Mouse (Mus musculus) heart, adult 2 months (tissue): ENCODE measurements at regions not wholly inside any gene's neighbourhood (a gene's known extent, or its start where the extent isn't known, plus 50 kb on each side); places are given as distances from the start of the nearest gene placed in this dataset.

ENCODE experiments used
- CTCF ChIP-seq: fragments of 200-600 bp; IDR thresholded peaks from 2 replicates; pipeline ENCODE4 v1.8.1; 2022; ENCODE audit warnings: antibody characterized with exemption, mild to moderate bottlenecking, moderate library complexity
- EP300 ChIP-seq: fragments of 200-500 bp; IDR thresholded peaks from 2 replicates; pipeline ENCODE4 v1.6.1; 2011; ENCODE audit warnings: low read depth, low read length, control low read depth; ENCODE audit not compliant: insufficient read depth
- POLR2A ChIP-seq: fragments of 200-500 bp; IDR thresholded peaks from 2 replicates; pipeline ENCODE4 v1.6.1; 2011; ENCODE audit warnings: mild to moderate bottlenecking, low read depth, low read length, control low read depth; ENCODE audit not compliant: insufficient read depth

- no peak for TF ChIP-seq EP300
- TF ChIP-seq CTCF = no peak
- TF ChIP-seq POLR2A = no peak
Measured at GRCm38 (mm10) chr4:7392696-7393095, 846.1 kb downstream of the Car8 start.
